Mouse (Mus musculus): ENCODE measurements at regions not wholly inside any gene's neighbourhood (a gene's known extent, or its start where the extent isn't known, plus 50 kb on each side); places are given as distances from the start of the nearest gene placed in this dataset.
A peak's percentile ranks its signal among the peaks of the same experiment; 100 is the strongest.

GRCm38 (mm10) chr4:55293347-55294079, 56.3 kb upstream of the Rad23b start:
- Histone ChIP-seq H3K27me3 (ENCODE audit: control insufficient read depth, insufficient read depth, low read length) (no peaks in the 10 kb centered on the region), H3K4me2 (ENCODE audit: low read length) (peak overlapping the region; percentile 78), H3K27ac (replicated peaks in 1 of 2; ENCODE audit: control insufficient read depth in 1 of 2, insufficient read depth in 1 of 2, low read depth in 2 of 2, low read length in 2 of 2) (no peak overlapping the region), H3K4me3 (ENCODE audit: control insufficient read depth in 1 of 2, insufficient read depth in 1 of 2, low read depth in 1 of 2, low read length in 2 of 2) (peak overlapping the region in 1 of 2 experiments; percentile 44; a peak in 1 of 4 replicates), H3K4me1 (ENCODE audit: control insufficient read depth in 2 of 2, insufficient read depth in 2 of 2, low read length in 2 of 2) (no peaks in the 10 kb centered on the region; a peak in 1 of 4 replicates), H3K36me3 (ENCODE audit: control insufficient read depth, insufficient read depth, low read length) (no peaks in the 10 kb centered on the region), H3K9me3 (ENCODE audit: control insufficient read depth, low read length) (no peaks in the 10 kb centered on the region), H3K9ac (ENCODE audit: low read length) (no peak overlapping the region)
- no peak for ATAC-seq (ENCODE audit: insufficient number of reproducible peaks, insufficient read depth, low FRiP score, low read depth)
- 26% methylated on average over 5 of the region's 5 CpGs for WGBS

GRCm38 (mm10) chr4:55294255-55294687, 55.6 kb upstream of the Rad23b start:
- no peak for ATAC-seq (ENCODE audit: insufficient number of reproducible peaks, insufficient read depth, low FRiP score, low read depth)
- WGBS = 1% methylated on average over 14 of the region's 14 CpGs
- H3K4me3 ChIP-seq (ENCODE audit: control insufficient read depth in 1 of 2, insufficient read depth in 1 of 2, low read depth in 1 of 2, low read length in 2 of 2) = peak overlapping the region; percentile 44 to 46
- no peaks in the 10 kb centered on the region for H3K27me3 ChIP-seq (ENCODE audit: control insufficient read depth, insufficient read depth, low read length)
- peak overlapping the region; percentile 0 to 37; a peak in 2 of 4 replicates for H3K27ac ChIP-seq (replicated peaks in 1 of 2; ENCODE audit: control insufficient read depth in 1 of 2, insufficient read depth in 1 of 2, low read depth in 2 of 2, low read length in 2 of 2)
- H3K36me3 ChIP-seq (ENCODE audit: control insufficient read depth, insufficient read depth, low read length) = no peaks in the 10 kb centered on the region
- peak overlapping the region; percentile 71 for H3K9ac ChIP-seq (ENCODE audit: low read length)
- H3K4me2 ChIP-seq (ENCODE audit: low read length) = peak overlapping the region; percentile 78
- no peaks in the 10 kb centered on the region for H3K9me3 ChIP-seq (ENCODE audit: control insufficient read depth, low read length)
- H3K4me1 ChIP-seq (ENCODE audit: control insufficient read depth in 2 of 2, insufficient read depth in 2 of 2, low read length in 2 of 2) = no peaks in the 10 kb centered on the region; a peak in 1 of 4 replicates

DNA sequence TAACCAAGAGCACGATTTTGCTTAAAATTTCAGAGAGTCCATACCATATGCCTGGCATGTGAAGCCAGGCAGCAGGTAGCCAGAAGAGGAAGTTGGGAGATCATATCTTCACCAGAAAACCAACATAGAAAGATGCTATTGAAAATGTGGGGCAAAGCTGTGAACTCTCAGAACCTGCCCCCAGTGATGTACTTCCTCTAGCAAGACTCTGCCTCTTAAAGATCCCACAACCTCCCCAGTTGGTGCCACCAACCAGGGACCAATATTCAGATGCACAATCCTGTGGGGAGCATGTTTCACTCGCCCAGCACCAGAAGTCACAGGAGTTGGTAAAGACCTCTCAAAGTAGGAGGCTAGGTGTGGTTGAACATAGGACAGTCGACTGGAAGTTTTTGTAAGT, 52.0 kb upstream of the Rad23b start:
- WGBS = 74% methylated on average over 3 of the region's 3 CpGs
- Histone ChIP-seq H3K4me1 (ENCODE audit: control insufficient read depth in 2 of 2, insufficient read depth in 2 of 2, low read length in 2 of 2) (no peaks in the 10 kb centered on the region; a peak in 1 of 4 replicates), H3K9ac (ENCODE audit: low read length) (no peak overlapping the region), H3K36me3 (ENCODE audit: control insufficient read depth, insufficient read depth, low read length) (no peaks in the 10 kb centered on the region), H3K4me3 (ENCODE audit: control insufficient read depth in 1 of 2, insufficient read depth in 1 of 2, low read depth in 1 of 2, low read length in 2 of 2) (no peak overlapping the region), H3K27ac (replicated peaks in 1 of 2; ENCODE audit: control insufficient read depth in 1 of 2, insufficient read depth in 1 of 2, low read depth in 2 of 2, low read length in 2 of 2) (no peak overlapping the region), H3K4me2 (ENCODE audit: low read length) (no peak overlapping the region), H3K9me3 (ENCODE audit: control insufficient read depth, low read length) (no peaks in the 10 kb centered on the region), H3K27me3 (ENCODE audit: control insufficient read depth, insufficient read depth, low read length) (no peaks in the 10 kb centered on the region)
- no peak for ATAC-seq (ENCODE audit: insufficient number of reproducible peaks, insufficient read depth, low FRiP score, low read depth)
